Mouse (Mus musculus) stomach, embryonic 16.5 days (tissue): Measurements from ENCODE around the gene Pla2g3. TPM values are rescaled to one million over a fixed set of nuclear protein-coding genes. Genes with fewer than 3 reads are reported as not detected.
A peak's percentile ranks its signal among the peaks of the same experiment; 100 is the strongest.

Experiments
- ATAC-seq: fragments of 200-750 bp; cut with Nextera tagmentation; 2 replicates; pipeline ENCODE4 v1.8.0; 2017; ENCODE audit warnings: moderate number of reproducible peaks, moderate TSS enrichment; ENCODE audit not compliant: insufficient read depth, low FRiP score
- H3K27ac ChIP-seq: fragments of 300-500 bp; sonication (generic); 2 replicates; pipeline ENCODE4 v1.5.1; 2014; ENCODE audit warnings: low read length
- H3K27me3 ChIP-seq: fragments of 300-500 bp; sonication (generic); 2 replicates; pipeline ENCODE4 v1.6.1; 2014; ENCODE audit warnings: low read length, control low read depth, mixed read lengths; ENCODE audit not compliant: control insufficient read depth, insufficient read depth
- H3K36me3 ChIP-seq: fragments of 300-500 bp; sonication (generic); 2 replicates; pipeline ENCODE4 v1.6.1; 2014; ENCODE audit warnings: low read length; ENCODE audit not compliant: control insufficient read depth, insufficient read depth
- H3K4me1 ChIP-seq: fragments of 300-500 bp; sonication (generic); 2 replicates; pipeline ENCODE4 v1.6.1; 2014; ENCODE audit warnings: low read length, control low read depth, mixed read lengths; ENCODE audit not compliant: control insufficient read depth, insufficient read depth
- H3K4me2 ChIP-seq: fragments of 300-500 bp; sonication (generic); 2 replicates; pipeline ENCODE4 v1.6.1; 2014; ENCODE audit warnings: low read depth, low read length, mixed read lengths
- H3K4me3 ChIP-seq: fragments of 300-500 bp; sonication (generic); replicated peaks from 2 replicates; pipeline ENCODE4 v1.5.1; 2014; ENCODE audit warnings: mild to moderate bottlenecking, low read length
- H3K9ac ChIP-seq: fragments of 300-500 bp; sonication (generic); 2 replicates; pipeline ENCODE4 v1.6.1; 2014; ENCODE audit warnings: low read length
- H3K9me3 ChIP-seq: fragments of 300-500 bp; sonication (generic); replicated peaks from 2 replicates; pipeline ENCODE4 v1.6.1; 2016; ENCODE audit warnings: low read length, control low read depth; ENCODE audit not compliant: control insufficient read depth
- WGBS: fragments of 180-500 bp; shearing (Covaris S2); extraction: QIAGEN DNeasy Blood & Tissue Kit; methylation state at CpG from one replicate; pipeline ENCODE4 v1.1.7; 2014; 5-methylcytosine and 5-hydroxymethylcytosine counted together
- polyA plus RNA-seq: library from polyadenylated mRNA; unstranded; fragments of >200 nt; fragmentation: Nextera tagmentation; extraction: Ambion mirVana; gene quantifications from 2 replicates; pipeline ENCODE4 v1.2.1, GENCODE M21; 2015

Pla2g3 gene
- polyA plus RNA-seq, 1 experiment from 2014 or later = 1.8 TPM

DNA sequence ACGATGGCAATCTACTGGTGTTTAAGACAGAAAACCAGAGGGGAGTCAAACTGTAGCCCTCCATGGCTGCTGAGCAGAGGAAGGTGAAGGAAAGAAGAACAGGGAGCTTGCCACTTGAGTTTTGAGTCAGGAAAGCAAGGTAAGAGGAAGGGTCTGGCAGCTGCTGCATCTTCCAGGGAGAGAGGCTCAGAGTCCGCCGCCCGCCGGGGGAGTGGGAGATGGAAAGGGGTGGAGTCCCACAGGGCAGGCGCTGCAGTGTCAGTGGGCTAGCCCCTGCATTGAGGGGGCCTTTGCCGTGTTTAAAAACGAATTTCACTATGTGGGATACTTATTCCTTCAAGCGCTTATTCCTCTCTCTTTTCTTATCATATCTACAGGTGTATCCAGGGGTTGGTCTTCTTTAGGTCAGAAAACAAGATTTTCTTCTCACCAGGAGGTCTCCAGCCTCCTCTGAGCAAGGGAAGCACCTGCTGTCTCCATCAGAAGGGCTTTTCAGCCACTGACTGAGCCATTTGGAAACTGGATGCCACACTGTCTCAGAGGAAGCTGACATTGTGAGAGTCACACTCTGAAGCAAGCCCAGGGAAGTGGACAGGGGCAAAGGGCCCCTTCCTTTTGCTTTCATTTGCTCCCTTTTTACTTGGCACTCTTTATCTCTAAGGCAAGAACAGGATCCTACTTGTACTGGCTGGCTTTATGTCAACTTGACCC, 57.6 kb downstream of the Pla2g3 start:
- peak overlapping the region; percentile 46; the same call in 1 of the 2 replicates for H3K27ac ChIP-seq

DNA sequence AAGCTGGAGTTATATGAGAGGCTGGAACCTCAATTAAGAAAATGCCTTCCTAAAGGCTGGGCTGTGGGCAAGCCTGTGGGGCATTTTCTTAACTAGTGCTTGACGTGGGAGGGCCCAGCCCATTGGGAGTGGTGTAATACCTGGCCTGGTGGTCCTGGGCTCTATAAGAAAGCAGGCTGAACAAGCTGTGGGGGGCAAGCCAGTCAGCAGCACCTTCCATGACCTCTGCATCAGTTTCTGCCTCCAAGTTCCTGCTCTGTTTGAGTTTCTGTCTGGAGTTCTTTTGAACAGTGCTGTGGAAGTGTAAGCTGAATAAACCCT, 58.1 kb downstream of the Pla2g3 start:
- ATAC-seq = peak; percentile 11; the same call in 1 of the 2 replicates
- WGBS = 25% methylated on average over 1 of the region's 1 CpGs
- H3K4me2 ChIP-seq = no peak overlapping the region
- peak overlapping the region; percentile 28; the same call in 1 of the 2 replicates for H3K9ac ChIP-seq
- H3K9me3 ChIP-seq = no peaks in the 10 kb centered on the region
- H3K27ac ChIP-seq = peak overlapping the region; percentile 46; the same call in 1 of the 2 replicates
- H3K27me3 ChIP-seq = no peaks in the 10 kb centered on the region
- no peaks in the 10 kb centered on the region for H3K36me3 ChIP-seq
- peaks cover 16% of the 10 kb centered on the region; the same call in 1 of the 2 replicates for H3K4me1 ChIP-seq
- H3K4me3 ChIP-seq = no peak overlapping the region

More for the DNA sequence above, 57.6 kb downstream of the Pla2g3 start:
- WGBS = 26% methylated on average over 9 of the region's 9 CpGs
- Histone ChIP-seq H3K9me3 (no peaks in the 10 kb centered on the region), H3K4me2 (no peak overlapping the region), H3K4me3 (no peak overlapping the region), H3K9ac (0 out of 2 replicates have a peak overlapping the region, but pooled peaks have one; percentile 28), H3K36me3 (no peaks in the 10 kb centered on the region), H3K27me3 (no peaks in the 10 kb centered on the region), H3K4me1 (peaks cover 16% of the 10 kb centered on the region; the same call in 1 of the 2 replicates)
- peak; percentile 20; the same call in 1 of the 2 replicates for ATAC-seq

DNA sequence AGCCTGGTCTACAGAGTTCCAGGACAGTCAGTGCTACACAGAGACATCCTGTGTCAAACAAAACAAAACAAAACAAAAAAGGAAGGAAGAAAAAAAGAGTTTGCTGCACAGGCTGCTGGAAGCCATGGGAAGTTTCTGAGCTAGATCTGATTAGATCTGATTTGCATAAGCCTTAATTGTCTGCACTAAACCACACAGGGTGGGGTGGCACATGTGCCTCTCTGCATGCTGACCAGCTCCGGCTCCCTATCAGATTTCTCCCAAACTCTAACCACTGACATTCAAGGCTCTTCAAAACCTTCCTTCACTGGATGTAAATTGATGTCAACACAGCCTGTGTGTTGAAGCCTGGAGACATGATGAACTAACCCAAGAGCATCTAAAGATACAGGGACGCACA, 59.0 kb downstream of the Pla2g3 start:
- H3K4me3 ChIP-seq = no peak overlapping the region
- no peak overlapping the region for H3K9ac ChIP-seq
- 76% methylated on average over 2 of the region's 2 CpGs for WGBS
- H3K36me3 ChIP-seq = no peaks in the 10 kb centered on the region
- no peaks in the 10 kb centered on the region for H3K27me3 ChIP-seq
- H3K4me2 ChIP-seq = no peak overlapping the region
- no peak for ATAC-seq
- peaks cover 16% of the 10 kb centered on the region; the same call in 1 of the 2 replicates for H3K4me1 ChIP-seq
- no peaks in the 10 kb centered on the region for H3K9me3 ChIP-seq
- no peak overlapping the region for H3K27ac ChIP-seq

DNA sequence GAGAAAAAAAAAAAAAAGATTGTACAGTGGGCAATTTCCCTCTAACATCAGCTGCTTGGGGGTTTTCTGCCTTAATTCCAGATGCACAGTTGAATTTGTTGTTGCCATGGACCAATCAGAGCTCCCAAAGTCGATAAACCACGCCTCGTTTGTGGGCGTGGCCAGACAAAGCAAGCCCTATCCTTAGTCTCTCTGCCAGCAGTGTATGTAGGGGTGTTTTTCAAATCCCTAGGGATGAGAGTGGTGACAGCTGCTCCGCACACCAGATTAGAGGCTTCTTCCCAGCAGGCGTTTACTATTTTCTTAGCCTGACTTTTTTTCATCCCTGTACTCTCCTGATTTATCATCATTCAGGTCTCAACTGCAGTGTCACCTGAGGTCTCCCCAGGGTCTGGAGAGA, 59.9 kb downstream of the Pla2g3 start:
- Histone ChIP-seq H3K4me2 (no peak overlapping the region), H3K4me1 (peaks cover 11% of the 10 kb centered on the region; the same call in 1 of the 2 replicates), H3K9ac (no peak overlapping the region), H3K27me3 (no peaks in the 10 kb centered on the region), H3K27ac (no peak overlapping the region), H3K4me3 (no peak overlapping the region), H3K9me3 (no peaks in the 10 kb centered on the region), H3K36me3 (no peaks in the 10 kb centered on the region)
- 49% methylated on average over 6 of the region's 6 CpGs for WGBS
- ATAC-seq = peak; percentile 51; the same call in 1 of the 2 replicates

DNA sequence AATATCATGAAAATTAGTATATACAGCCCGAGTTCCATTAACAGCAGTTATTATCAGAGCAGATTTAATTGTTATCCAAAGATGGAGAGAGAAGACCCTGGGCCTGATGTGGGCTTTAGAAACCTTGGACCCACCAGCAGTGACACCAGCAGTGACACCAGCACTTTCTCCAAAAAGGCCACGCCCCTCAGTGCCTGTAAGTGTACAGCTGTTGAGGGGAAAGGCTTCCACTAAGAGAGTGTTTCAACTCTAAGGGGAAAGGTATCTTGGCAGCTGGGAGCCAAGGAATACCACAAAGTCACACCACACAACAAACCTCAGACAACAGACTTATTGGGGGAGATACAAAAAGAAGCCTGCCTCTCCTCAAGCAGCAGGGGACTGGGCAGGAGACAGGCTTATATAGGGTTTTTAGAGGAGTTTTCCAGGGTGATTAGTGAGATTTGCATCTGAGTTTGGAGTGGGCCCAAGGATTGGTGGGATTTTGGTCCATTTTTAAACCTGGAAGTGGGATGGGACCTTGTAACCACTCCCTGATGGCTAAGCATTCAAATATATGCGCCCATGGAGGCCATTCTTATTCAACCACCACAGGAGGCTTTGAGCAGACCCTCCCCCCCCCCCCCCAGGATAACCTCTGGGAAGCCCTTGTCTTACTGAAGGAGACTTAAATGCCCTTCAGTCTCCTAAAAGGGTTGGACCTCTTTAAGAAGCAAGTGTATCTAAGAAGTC, 60.6 kb downstream of the Pla2g3 start:
- H3K4me1 ChIP-seq = peaks cover 6% of the 10 kb centered on the region; the same call in 1 of the 2 replicates
- no peak overlapping the region for H3K4me2 ChIP-seq
- WGBS = 75% methylated on average over 3 of the region's 3 CpGs
- no peaks in the 10 kb centered on the region for H3K36me3 ChIP-seq
- no peak for ATAC-seq
- no peaks in the 10 kb centered on the region for H3K27me3 ChIP-seq
- H3K27ac ChIP-seq = no peak overlapping the region
- H3K9ac ChIP-seq = no peak overlapping the region
- no peaks in the 10 kb centered on the region for H3K9me3 ChIP-seq
- H3K4me3 ChIP-seq = no peak overlapping the region

Other genes starting within 250 kb of the Pla2g3 start
- 193 and 213 TPM in 2 replicates for gene Drg1, start 221.9 kb upstream of the Pla2g3 start, polyA plus RNA-seq
- gene Patz1, start 199.4 kb upstream of the Pla2g3 start, polyA plus RNA-seq = 26.1 and 26.5 TPM in 2 replicates
- 9.4 and 11.8 TPM in 2 replicates for gene Pik3ip1, start 157.9 kb upstream of the Pla2g3 start, polyA plus RNA-seq
- 92.6 and 109 TPM in 2 replicates for gene Limk2, start 79.1 kb upstream of the Pla2g3 start, polyA plus RNA-seq
- 30.7 and 31.4 TPM in 2 replicates for gene Rnf185, start 35.9 kb upstream of the Pla2g3 start, polyA plus RNA-seq
- 3.4 and 3.5 TPM in 2 replicates for gene Inpp5j, start 16.5 kb downstream of the Pla2g3 start, polyA plus RNA-seq
- gene Selenom, start 26.4 kb downstream of the Pla2g3 start, polyA plus RNA-seq = 169 and 176 TPM in 2 replicates
- gene Smtn, start 52.3 kb downstream of the Pla2g3 start, polyA plus RNA-seq = 122 and 128 TPM in 2 replicates
- 23.4 and 25.4 TPM in 2 replicates for gene Morc2a, start 160.9 kb downstream of the Pla2g3 start, polyA plus RNA-seq